Mouse (Mus musculus): ENCODE results near the gene Supt6.

Supt6 gene

GRCm38 (mm10) chr11:78164924-78165760 is 80.6 kb downstream of the Supt6 start, which contains the start of gene Traf4:
Traf4 (minus strand) TSS chr11:78165589.
- DNase-seq: peak; percentile 96

GRCm38 (mm10) chr11:78164604-78164923 is 81.2 kb downstream of the Supt6 start:
- no peak for DNase-seq

- DNase-seq: peak; percentile 76
Observed at GRCm38 (mm10) chr11:78163681-78164603, 81.8 kb downstream of the Supt6 start.

- no peak for DNase-seq
Observed at GRCm38 (mm10) chr11:78163045-78163444, 82.7 kb downstream of the Supt6 start.

GRCm38 (mm10) chr11:78162504-78162903 is 83.3 kb downstream of the Supt6 start:
- DNase-seq: no peak

GRCm38 (mm10) chr11:78161968-78162367 is 83.8 kb downstream of the Supt6 start:
- DNase-seq: no peak

- DNase-seq: peak; percentile 10
Observed at GRCm38 (mm10) chr11:78161169-78161568, 84.6 kb downstream of the Supt6 start.

- DNase-seq: no peak
Observed at GRCm38 (mm10) chr11:78160675-78161074, 85.1 kb downstream of the Supt6 start.

- DNase-seq: no peak
Observed at GRCm38 (mm10) chr11:78160171-78160570, 85.6 kb downstream of the Supt6 start.

- DNase-seq: no peak
Observed at GRCm38 (mm10) chr11:78159557-78159956, 86.2 kb downstream of the Supt6 start.

- peak; percentile 77 for DNase-seq
Observed at GRCm38 (mm10) chr11:78159096-78159495, 86.7 kb downstream of the Supt6 start.
